Mouse (Mus musculus): Measurements from ENCODE around the gene Gm20532. TPM values are rescaled to one million over a fixed set of nuclear protein-coding genes. Genes with fewer than 3 reads are reported as not detected.

Gm20532 gene
- polyA plus RNA-seq, 1 experiment from 2014 or later, result not detected

DNA sequence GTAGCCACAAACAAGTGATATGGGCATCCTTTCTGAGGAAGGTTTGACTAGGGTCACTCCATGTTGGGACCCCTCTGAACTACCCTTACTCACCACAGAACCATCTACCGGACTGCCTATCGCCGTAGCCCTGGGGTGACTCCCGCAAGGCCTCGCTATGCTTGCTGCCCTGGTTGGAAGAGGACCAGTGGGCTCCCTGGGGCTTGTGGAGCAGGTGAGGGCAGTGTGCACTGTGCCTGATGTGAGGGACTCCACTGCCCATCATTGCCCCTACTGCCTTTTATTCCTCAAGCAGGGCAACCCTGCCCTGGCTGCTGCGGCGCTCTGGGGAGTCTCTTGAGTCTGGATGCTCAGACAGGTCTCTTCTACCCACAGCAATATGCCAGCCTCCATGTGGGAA is 3.8 kb downstream of the Gm20532 start:
- H3K36me3 ChIP-seq (replicated peaks; ENCODE audit: control insufficient read depth, insufficient read depth), result no peaks in the 10 kb centered on the region
- H3K4me1 ChIP-seq (replicated peaks; ENCODE audit: control insufficient read depth, insufficient read depth, low read length), result peaks cover 13% of the 10 kb centered on the region
- 90% methylated on average over 7 of the region's 7 CpGs for WGBS
- no peak overlapping the region for H3K4me2 ChIP-seq (replicated peaks)
- DNase-seq (ENCODE audit: low spot score) (no peak), ATAC-seq (ENCODE audit: low FRiP score) (no peak)
- no peak overlapping the region for H3K27ac ChIP-seq
- H3K27me3 ChIP-seq (ENCODE audit: control insufficient read depth, insufficient read depth, low read length), result no peaks in the 10 kb centered on the region
- no peaks in the 10 kb centered on the region for H3K9me3 ChIP-seq (ENCODE audit: control insufficient read depth, low read length)
- no peak overlapping the region for H3K4me3 ChIP-seq (replicated peaks; ENCODE audit: low read length)
- no peak overlapping the region for H3K9ac ChIP-seq

DNA sequence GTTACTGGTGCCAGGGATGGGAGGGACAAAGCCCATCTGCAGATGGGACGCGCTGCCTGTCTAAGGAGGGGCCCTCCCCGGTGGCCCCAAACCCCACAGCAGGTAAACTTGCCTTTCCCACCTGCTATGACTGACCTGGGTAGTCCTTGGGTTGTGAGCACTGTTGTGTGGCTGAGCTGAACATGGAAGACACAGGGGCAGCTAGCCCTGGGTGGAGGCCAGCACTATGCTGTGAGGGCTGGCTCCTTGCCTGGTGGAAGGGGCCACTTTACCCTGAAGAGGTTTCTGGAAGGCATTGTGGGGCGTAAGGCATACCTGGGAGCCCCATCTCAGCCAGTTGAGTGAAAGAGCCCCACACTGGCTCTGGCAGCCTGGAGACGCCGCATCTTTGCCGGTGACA is 4.5 kb downstream of the Gm20532 start:
- ATAC-seq (ENCODE audit: low FRiP score) (no peak), DNase-seq (ENCODE audit: low spot score) (no peak)
- 87% methylated on average over 7 of the region's 7 CpGs for WGBS
- Histone ChIP-seq H3K27me3 (ENCODE audit: control insufficient read depth, insufficient read depth, low read length) (no peaks in the 10 kb centered on the region), H3K4me3 (replicated peaks; ENCODE audit: low read length) (no peak overlapping the region), H3K27ac (no peak overlapping the region), H3K36me3 (replicated peaks; ENCODE audit: control insufficient read depth, insufficient read depth) (no peaks in the 10 kb centered on the region), H3K9ac (no peak overlapping the region), H3K4me1 (replicated peaks; ENCODE audit: control insufficient read depth, insufficient read depth, low read length) (peaks cover 13% of the 10 kb centered on the region), H3K4me2 (replicated peaks) (no peak overlapping the region; the same call in 1 of the 2 replicates), H3K9me3 (ENCODE audit: control insufficient read depth, low read length) (no peaks in the 10 kb centered on the region)

DNA sequence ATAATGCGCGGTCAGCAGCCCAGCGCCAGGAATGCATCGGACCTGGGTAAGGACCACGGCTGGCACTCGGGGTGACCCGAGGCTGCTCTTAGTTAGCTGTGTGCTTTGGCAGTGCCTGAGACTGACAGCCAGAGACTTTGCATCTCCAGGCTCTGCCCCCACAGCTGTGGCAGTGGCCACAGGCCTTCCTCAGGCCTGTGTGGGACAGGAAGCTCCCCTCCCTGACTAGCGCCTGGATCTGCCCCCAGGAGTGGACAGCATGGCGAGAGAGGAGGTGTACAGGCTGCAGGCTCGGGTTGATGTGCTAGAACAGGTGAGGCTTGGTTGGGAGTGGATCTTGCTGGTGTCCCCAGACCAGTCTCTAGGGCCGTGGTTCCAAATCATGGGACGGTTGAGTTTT is 5.0 kb downstream of the Gm20532 start:
- Histone ChIP-seq H3K4me1 (replicated peaks; ENCODE audit: control insufficient read depth, insufficient read depth, low read length) (peaks cover 10% of the 10 kb centered on the region), H3K27me3 (ENCODE audit: control insufficient read depth, insufficient read depth, low read length) (no peaks in the 10 kb centered on the region), H3K4me2 (replicated peaks) (no peak overlapping the region), H3K9ac (no peak overlapping the region), H3K4me3 (replicated peaks; ENCODE audit: low read length) (no peak overlapping the region), H3K27ac (no peak overlapping the region), H3K36me3 (replicated peaks; ENCODE audit: control insufficient read depth, insufficient read depth) (no peaks in the 10 kb centered on the region), H3K9me3 (ENCODE audit: control insufficient read depth, low read length) (no peaks in the 10 kb centered on the region)
- ATAC-seq (ENCODE audit: low FRiP score) (no peak), DNase-seq (ENCODE audit: low spot score) (no peak)
- 85% methylated on average over 12 of the region's 12 CpGs for WGBS

DNA sequence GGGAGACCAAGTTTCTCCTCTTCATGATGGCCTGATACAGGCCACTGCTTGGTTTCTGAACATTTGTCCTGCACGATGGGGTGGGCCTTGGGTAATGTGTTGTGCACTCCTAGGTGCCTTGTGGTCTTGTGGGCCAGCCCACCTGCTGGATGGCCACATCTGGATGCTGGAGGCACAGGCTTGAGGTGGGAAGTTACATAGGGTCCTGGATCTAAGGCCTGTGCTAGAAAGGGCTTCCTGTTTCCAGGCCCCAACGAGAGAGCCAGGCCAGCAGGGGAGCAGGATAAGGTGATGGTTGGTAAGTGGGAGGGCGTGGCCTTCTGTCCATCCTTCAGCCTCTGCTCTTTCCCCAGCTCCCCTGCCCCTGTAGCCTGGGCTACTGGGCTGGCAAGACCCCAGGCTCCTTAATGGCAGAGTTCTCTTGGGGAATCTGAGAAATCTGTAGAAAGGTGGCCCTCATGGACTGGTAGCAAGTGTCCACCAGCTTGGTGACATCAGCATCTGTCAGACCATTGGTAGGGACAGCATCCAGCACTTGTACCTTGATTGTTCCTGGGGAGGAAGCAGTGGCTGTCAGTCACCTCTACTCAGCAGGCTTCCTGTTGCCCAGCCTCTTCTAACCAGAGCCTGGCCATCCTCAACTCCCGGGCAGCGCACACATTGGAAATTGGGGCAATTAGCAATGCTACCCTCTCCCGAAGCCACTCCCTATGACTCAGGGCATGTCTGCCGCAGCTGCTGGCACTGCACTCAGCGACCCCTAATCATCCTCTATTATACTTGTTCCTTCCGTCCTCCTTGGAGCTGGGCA is 7.0 kb downstream of the Gm20532 start:
- 73% methylated on average over 9 of the region's 9 CpGs for WGBS
- DNase-seq (ENCODE audit: low spot score) (no peak), ATAC-seq (ENCODE audit: low FRiP score) (no peak)
- H3K9me3 ChIP-seq (ENCODE audit: control insufficient read depth, low read length), result no peaks in the 10 kb centered on the region
- H3K4me3 ChIP-seq (replicated peaks; ENCODE audit: low read length), result no peak overlapping the region
- no peaks in the 10 kb centered on the region for H3K4me1 ChIP-seq (replicated peaks; ENCODE audit: control insufficient read depth, insufficient read depth, low read length)
- H3K27me3 ChIP-seq (ENCODE audit: control insufficient read depth, insufficient read depth, low read length), result no peaks in the 10 kb centered on the region
- no peak overlapping the region for H3K9ac ChIP-seq
- no peak overlapping the region for H3K4me2 ChIP-seq (replicated peaks)
- H3K27ac ChIP-seq, result no peak overlapping the region
- H3K36me3 ChIP-seq (replicated peaks; ENCODE audit: control insufficient read depth, insufficient read depth), result no peaks in the 10 kb centered on the region

DNA sequence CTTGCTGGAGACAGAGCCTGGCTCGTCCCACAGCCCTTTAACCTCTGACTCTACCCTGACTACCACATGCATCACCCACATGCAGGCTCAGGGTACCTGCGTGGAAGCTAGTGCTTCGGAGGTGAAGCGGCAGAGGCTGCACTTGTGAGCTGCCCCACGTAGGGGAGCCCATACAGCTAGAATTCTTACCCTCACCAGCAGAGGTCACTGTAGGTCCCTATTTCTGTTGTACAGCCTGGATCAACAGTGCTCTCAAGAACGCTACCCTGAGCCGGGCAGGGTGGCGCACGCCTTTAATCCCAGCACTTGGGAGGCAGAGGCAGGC is 7.5 kb downstream of the Gm20532 start:
- Histone ChIP-seq H3K4me3 (replicated peaks; ENCODE audit: low read length) (no peak overlapping the region), H3K36me3 (replicated peaks; ENCODE audit: control insufficient read depth, insufficient read depth) (no peaks in the 10 kb centered on the region), H3K9ac (no peak overlapping the region), H3K4me1 (replicated peaks; ENCODE audit: control insufficient read depth, insufficient read depth, low read length) (no peaks in the 10 kb centered on the region), H3K27me3 (ENCODE audit: control insufficient read depth, insufficient read depth, low read length) (no peaks in the 10 kb centered on the region), H3K9me3 (ENCODE audit: control insufficient read depth, low read length) (no peaks in the 10 kb centered on the region), H3K4me2 (replicated peaks) (no peak overlapping the region), H3K27ac (no peak overlapping the region)
- ATAC-seq (ENCODE audit: low FRiP score) (no peak), DNase-seq (ENCODE audit: low spot score) (peak; percentile 30)
- 68% methylated on average over 9 of the region's 9 CpGs for WGBS

DNA sequence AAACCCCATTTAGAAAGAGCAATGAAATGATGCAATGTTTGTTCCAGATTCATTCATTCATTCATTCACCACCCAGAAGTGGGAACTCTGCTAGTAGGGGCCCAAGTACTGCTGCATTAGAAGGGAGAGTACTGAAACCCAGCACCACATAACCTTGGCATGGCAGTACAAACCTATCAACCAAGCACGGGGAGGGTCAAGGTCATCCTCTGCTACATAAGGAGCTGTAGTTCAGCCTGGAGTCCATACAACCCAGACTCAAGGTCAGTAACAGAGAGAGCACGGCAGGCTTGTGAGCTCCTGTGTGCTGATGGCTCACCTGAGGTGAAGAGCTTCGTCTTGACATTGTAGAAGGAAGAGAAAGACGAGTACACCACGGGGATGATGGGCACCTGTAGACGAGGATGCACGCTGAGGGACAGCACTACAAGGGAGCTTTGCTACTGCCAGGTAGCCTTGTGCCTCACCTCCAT is 8.1 kb downstream of the Gm20532 start:
- ATAC-seq (ENCODE audit: low FRiP score) (no peak), DNase-seq (ENCODE audit: low spot score) (no peak)
- H3K4me1 ChIP-seq (replicated peaks; ENCODE audit: control insufficient read depth, insufficient read depth, low read length), result no peaks in the 10 kb centered on the region
- H3K4me3 ChIP-seq (replicated peaks; ENCODE audit: low read length), result no peak overlapping the region
- H3K4me2 ChIP-seq (replicated peaks), result no peak overlapping the region
- H3K36me3 ChIP-seq (replicated peaks; ENCODE audit: control insufficient read depth, insufficient read depth), result no peaks in the 10 kb centered on the region
- H3K9ac ChIP-seq, result no peak overlapping the region
- no peak overlapping the region for H3K27ac ChIP-seq
- no peaks in the 10 kb centered on the region for H3K27me3 ChIP-seq (ENCODE audit: control insufficient read depth, insufficient read depth, low read length)
- WGBS, result 91% methylated on average over 7 of the region's 7 CpGs
- H3K9me3 ChIP-seq (ENCODE audit: control insufficient read depth, low read length), result no peaks in the 10 kb centered on the region

DNA sequence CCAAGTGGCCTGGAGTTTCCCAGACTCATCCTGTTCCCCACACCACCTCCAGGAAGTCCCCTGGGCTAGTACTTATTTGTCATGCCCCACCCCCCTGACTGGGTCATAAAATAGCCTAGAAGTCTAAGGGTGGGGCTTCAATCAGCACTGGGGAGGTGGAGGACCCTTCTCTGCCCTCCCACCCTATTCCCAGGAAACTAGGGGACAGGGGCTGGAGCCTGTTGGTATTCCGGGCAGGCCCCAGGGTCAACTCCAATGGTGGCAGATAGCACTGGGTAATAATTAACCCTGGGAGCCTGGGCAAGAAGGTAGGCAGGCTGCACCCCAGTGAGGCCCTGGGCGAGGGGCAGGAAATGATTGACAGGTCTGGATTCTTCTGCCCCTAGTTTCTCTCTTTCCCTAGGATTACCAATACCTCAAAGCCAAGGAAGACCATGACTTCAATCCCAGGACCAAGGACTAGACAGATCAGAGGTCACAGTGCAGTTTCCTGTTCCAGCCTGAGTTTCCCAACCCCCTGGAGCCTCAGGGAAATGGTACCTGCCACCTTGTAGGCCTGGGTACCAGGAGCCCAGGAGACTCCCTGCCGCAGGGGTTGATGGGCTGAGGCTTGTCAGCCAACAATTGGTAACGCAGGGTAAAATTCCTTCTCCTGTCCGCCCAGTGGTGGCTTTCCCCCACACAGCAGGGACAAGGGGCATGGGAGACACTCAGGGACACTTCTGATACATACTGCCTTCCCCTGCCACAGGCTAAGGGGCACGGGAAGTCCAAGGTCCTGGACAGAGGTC is 8.7 kb downstream of the Gm20532 start:
- Histone ChIP-seq H3K4me2 (replicated peaks) (no peak overlapping the region), H3K9ac (no peak overlapping the region), H3K27ac (no peak overlapping the region), H3K4me3 (replicated peaks; ENCODE audit: low read length) (no peak overlapping the region), H3K36me3 (replicated peaks; ENCODE audit: control insufficient read depth, insufficient read depth) (no peaks in the 10 kb centered on the region), H3K9me3 (ENCODE audit: control insufficient read depth, low read length) (no peaks in the 10 kb centered on the region), H3K27me3 (ENCODE audit: control insufficient read depth, insufficient read depth, low read length) (no peaks in the 10 kb centered on the region), H3K4me1 (replicated peaks; ENCODE audit: control insufficient read depth, insufficient read depth, low read length) (no peaks in the 10 kb centered on the region)
- ATAC-seq (ENCODE audit: low FRiP score), result no peak
- DNase-seq (ENCODE audit: low spot score), result no peak
- 78% methylated on average over 6 of the region's 6 CpGs for WGBS

DNA sequence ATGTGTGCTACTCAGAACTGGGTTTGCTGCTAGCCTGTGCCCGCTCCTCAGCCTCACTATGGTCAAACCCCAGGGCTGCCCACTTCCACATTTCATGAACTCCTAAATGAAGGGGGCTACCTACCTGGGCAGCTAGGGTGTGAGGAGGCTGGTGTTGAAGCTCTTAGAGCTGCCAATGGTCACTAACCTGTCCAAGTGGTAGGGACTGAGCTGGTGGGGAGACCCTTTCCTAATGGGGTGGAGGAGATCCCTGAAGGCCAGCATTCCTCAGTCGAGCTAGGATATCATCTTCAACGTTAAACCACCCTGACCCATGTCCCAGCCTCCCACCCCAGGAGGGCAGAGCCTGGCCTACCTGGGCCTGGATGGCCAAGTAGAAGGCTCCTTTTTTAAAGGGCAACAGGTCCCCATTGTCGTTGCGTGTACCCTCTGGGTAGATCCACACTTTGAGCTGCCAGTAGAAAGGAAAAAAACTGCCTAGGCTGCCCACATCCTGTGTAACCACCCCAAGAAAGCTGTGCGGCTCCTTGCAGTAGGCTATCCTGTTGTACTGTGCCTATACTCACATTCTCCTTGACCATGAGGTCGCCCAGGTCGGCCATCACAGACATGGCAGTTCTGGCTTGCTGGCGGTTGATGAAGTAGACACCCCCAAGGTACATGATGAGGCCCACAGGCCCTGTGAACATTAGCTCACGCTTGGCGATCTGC is 9.4 kb downstream of the Gm20532 start:
- Histone ChIP-seq H3K27ac (no peak overlapping the region), H3K27me3 (ENCODE audit: control insufficient read depth, insufficient read depth, low read length) (no peaks in the 10 kb centered on the region), H3K4me3 (replicated peaks; ENCODE audit: low read length) (no peak overlapping the region), H3K4me1 (replicated peaks; ENCODE audit: control insufficient read depth, insufficient read depth, low read length) (no peaks in the 10 kb centered on the region), H3K9me3 (ENCODE audit: control insufficient read depth, low read length) (no peaks in the 10 kb centered on the region), H3K36me3 (replicated peaks; ENCODE audit: control insufficient read depth, insufficient read depth) (no peaks in the 10 kb centered on the region), H3K4me2 (replicated peaks) (no peak overlapping the region), H3K9ac (no peak overlapping the region)
- WGBS, result 84% methylated on average over 11 of the region's 11 CpGs
- ATAC-seq (ENCODE audit: low FRiP score), result no peak
- no peak for DNase-seq (ENCODE audit: low spot score)

DNA sequence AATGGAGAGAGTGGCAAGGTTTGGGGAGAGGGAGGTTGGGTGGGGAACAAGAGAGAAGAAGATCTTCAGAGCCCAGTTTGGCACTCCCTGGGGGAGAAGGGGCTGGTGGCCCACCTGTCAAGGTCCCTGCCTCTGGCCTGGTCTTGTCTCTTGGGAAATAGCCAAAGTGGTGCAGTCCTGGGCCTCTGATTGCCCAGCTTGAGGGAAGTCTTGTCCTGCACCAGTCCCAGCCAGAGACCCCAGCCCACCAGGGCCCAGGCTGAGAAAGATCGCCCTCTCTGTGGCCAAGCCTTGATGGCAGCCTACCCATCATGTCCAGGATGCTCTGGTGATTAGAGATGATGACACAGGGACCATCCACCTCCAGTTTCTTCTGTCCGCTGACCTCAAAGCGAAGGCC is 10.5 kb downstream of the Gm20532 start:
- Histone ChIP-seq H3K36me3 (replicated peaks; ENCODE audit: control insufficient read depth, insufficient read depth) (no peaks in the 10 kb centered on the region), H3K4me1 (replicated peaks; ENCODE audit: control insufficient read depth, insufficient read depth, low read length) (no peaks in the 10 kb centered on the region), H3K4me2 (replicated peaks) (no peak overlapping the region), H3K27ac (no peak overlapping the region), H3K27me3 (ENCODE audit: control insufficient read depth, insufficient read depth, low read length) (no peaks in the 10 kb centered on the region), H3K9ac (no peak overlapping the region), H3K9me3 (ENCODE audit: control insufficient read depth, low read length) (no peaks in the 10 kb centered on the region), H3K4me3 (replicated peaks; ENCODE audit: low read length) (no peak overlapping the region)
- no peak for ATAC-seq (ENCODE audit: low FRiP score)
- WGBS, result 92% methylated on average over 3 of the region's 3 CpGs
- no peak for DNase-seq (ENCODE audit: low spot score)

All from hindbrain, embryonic 14.5 days (tissue).